Mouse (Mus musculus): ENCODE measurements around the gene Uqcrh. TPM values are rescaled to one million over a fixed set of nuclear protein-coding genes. Genes with fewer than 3 reads are reported as not detected.

Uqcrh gene
- polyA plus RNA-seq (2012; rRNA removed): 362 and 404 TPM in 2 replicates

- peak; percentile 99 for DNase-seq (ENCODE audit: low read depth)
- TF ChIP-seq POLR2A (IDR thresholded peaks at IDR 0.05; ENCODE audit: borderline replicate concordance, extremely low read depth, insufficient read depth, insufficient read length, poor library complexity, severe bottlenecking) (peak; percentile 96), CTCF (IDR thresholded peaks at IDR 0.05; ENCODE audit: borderline replicate concordance, extremely low read depth, insufficient read depth, insufficient read length) (no peak)
Measured at GRCm38 (mm10) chr4:116074861-116075620, at the start of gene Uqcrh, which contains the start of gene Lrrc41. Uqcrh (minus strand) TSS chr4:116075071. Lrrc41 (plus strand) TSS chr4:116075269.

- TF ChIP-seq POLR2A (IDR thresholded peaks at IDR 0.05; ENCODE audit: borderline replicate concordance, extremely low read depth, insufficient read depth, insufficient read length, poor library complexity, severe bottlenecking) (peak; percentile 25; the same call in 1 of the 2 replicates), CTCF (IDR thresholded peaks at IDR 0.05; ENCODE audit: borderline replicate concordance, extremely low read depth, insufficient read depth, insufficient read length) (peak; percentile 56; the same call in 1 of the 2 replicates)
- DNase-seq (ENCODE audit: low read depth): peak; percentile 99
Measured at GRCm38 (mm10) chr4:116123602-116124519, 49.0 kb upstream of the Uqcrh start, which contains the start of the genes Rad54l and Pomgnt1. Rad54l (minus strand) TSS chr4:116123690. Pomgnt1 (plus strand) TSS chr4:116123840.

- no peak for DNase-seq (ENCODE audit: low read depth)
Measured at GRCm38 (mm10) chr4:116122762-116123161, 47.9 kb upstream of the Uqcrh start.

DNA sequence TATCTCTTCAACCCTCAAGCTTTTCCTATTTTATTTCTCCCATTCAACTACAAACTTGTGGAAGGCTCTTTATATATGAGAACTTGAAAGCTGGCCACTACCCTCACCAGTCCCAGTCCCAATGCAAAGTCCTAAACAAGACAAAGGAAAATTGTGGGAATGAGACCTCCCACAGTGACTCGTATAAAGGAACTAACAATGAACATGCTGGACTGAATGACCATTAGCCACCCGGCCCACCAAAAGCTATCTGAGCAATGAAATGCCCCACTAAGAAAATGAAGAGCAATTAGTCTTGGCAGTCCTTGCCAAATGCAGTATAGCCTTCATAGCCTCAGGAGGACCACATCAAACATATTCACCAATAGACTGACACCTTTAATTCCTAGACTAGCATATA is 36.6 kb upstream of the Uqcrh start:
- DNase-seq (ENCODE audit: low read depth): no peak
- TF ChIP-seq CTCF (IDR thresholded peaks at IDR 0.05; ENCODE audit: borderline replicate concordance, extremely low read depth, insufficient read depth, insufficient read length): no peak
- no peak for TF ChIP-seq POLR2A (IDR thresholded peaks at IDR 0.05; ENCODE audit: borderline replicate concordance, extremely low read depth, insufficient read depth, insufficient read length, poor library complexity, severe bottlenecking)

More at GRCm38 (mm10) chr4:116122762-116123161, 47.9 kb upstream of the Uqcrh start:
- TF ChIP-seq CTCF (IDR thresholded peaks at IDR 0.05; ENCODE audit: borderline replicate concordance, extremely low read depth, insufficient read depth, insufficient read length): no peak
- TF ChIP-seq POLR2A (IDR thresholded peaks at IDR 0.05; ENCODE audit: borderline replicate concordance, extremely low read depth, insufficient read depth, insufficient read length, poor library complexity, severe bottlenecking): no peak

DNA sequence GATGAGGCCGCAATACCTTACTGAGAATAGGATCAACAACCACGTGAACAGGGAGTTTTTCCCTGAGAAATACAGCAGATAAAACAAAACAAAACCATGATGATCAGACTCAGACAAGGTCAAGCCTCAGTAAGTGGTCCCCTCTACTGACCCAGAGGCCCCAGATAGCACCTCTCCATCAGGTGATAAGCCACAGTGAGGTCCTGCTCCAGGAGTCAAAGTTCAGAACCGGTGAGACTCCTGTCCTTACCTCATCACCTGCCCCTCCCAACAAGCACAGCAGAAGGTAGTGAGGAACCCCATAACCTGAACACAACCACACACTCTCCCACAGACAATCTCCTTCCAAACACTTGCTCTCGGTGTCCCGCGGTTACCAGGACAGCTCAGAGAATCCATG is 35.8 kb upstream of the Uqcrh start:
- no peak for DNase-seq (ENCODE audit: low read depth)
- no peak for TF ChIP-seq CTCF (IDR thresholded peaks at IDR 0.05; ENCODE audit: borderline replicate concordance, extremely low read depth, insufficient read depth, insufficient read length)
- TF ChIP-seq POLR2A (IDR thresholded peaks at IDR 0.05; ENCODE audit: borderline replicate concordance, extremely low read depth, insufficient read depth, insufficient read length, poor library complexity, severe bottlenecking): no peak

DNA sequence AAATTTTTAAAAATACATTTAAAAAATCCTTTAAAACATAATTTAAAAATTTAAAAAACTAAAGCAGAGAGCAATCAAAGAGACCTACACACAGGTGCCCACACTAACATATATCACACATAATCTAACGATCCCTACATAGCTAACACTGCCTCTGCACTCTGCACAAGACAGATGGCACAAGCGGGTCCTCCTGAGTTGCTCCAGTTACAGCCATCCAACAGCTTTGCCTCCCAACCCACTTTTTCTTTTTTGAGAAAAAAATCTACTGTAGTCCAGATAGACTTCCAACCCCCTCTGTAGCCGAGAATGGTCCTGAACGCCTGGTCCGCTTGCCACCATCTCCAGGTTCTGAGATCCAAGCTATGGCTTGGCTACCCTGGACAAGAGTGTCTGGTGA is 30.4 kb upstream of the Uqcrh start:
- DNase-seq (ENCODE audit: low read depth): no peak
- TF ChIP-seq POLR2A (IDR thresholded peaks at IDR 0.05; ENCODE audit: borderline replicate concordance, extremely low read depth, insufficient read depth, insufficient read length, poor library complexity, severe bottlenecking): no peak
- no peak for TF ChIP-seq CTCF (IDR thresholded peaks at IDR 0.05; ENCODE audit: borderline replicate concordance, extremely low read depth, insufficient read depth, insufficient read length)

DNA sequence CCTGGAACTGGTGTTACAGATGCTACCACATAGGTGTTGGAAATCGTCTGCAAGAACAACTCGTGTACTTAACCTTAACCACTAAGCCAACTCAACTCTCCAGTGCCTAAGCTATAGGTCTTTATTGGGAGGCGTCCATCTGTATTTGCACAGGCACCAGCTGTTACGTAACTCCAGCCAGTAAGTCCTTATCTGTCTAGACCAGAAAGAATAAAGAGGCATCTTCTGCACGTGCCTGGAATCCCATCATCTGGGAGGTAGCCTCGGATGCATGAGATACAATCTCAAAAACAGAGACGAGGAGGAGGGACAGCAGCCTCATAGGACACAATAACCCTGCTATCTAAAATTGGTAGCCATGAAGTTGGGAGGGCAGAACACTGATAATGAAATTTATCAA is 26.1 kb upstream of the Uqcrh start:
- DNase-seq (ENCODE audit: low read depth): no peak
- TF ChIP-seq CTCF (IDR thresholded peaks at IDR 0.05; ENCODE audit: borderline replicate concordance, extremely low read depth, insufficient read depth, insufficient read length) (no peak), POLR2A (IDR thresholded peaks at IDR 0.05; ENCODE audit: borderline replicate concordance, extremely low read depth, insufficient read depth, insufficient read length, poor library complexity, severe bottlenecking) (no peak)

DNA sequence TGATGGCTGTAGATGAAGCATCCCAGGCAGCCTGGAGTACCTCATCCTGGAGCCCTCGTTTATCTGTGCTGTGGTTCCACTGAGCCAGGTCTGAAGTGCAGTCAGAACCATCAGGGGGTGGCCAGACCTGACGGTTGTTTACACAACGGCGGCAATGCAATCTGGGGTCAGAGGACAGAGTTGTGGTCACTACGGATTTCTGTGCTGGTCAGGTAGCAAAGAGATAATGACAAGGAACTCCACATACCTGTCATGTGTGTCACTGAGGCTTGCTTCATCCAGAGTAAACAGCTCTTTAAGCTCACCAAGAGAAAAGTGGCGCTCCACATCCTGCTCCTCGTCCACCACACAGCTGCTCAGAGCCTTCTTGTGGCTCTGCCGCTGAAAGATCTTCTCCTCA is 22.3 kb upstream of the Uqcrh start:
- DNase-seq (ENCODE audit: low read depth): no peak
- TF ChIP-seq CTCF (IDR thresholded peaks at IDR 0.05; ENCODE audit: borderline replicate concordance, extremely low read depth, insufficient read depth, insufficient read length) (no peak), POLR2A (IDR thresholded peaks at IDR 0.05; ENCODE audit: borderline replicate concordance, extremely low read depth, insufficient read depth, insufficient read length, poor library complexity, severe bottlenecking) (no peak)

GRCm38 (mm10) chr4:116096291-116096690 is 21.4 kb upstream of the Uqcrh start:
- no peak for DNase-seq (ENCODE audit: low read depth)
- TF ChIP-seq CTCF (IDR thresholded peaks at IDR 0.05; ENCODE audit: borderline replicate concordance, extremely low read depth, insufficient read depth, insufficient read length): no peak
- TF ChIP-seq POLR2A (IDR thresholded peaks at IDR 0.05; ENCODE audit: borderline replicate concordance, extremely low read depth, insufficient read depth, insufficient read length, poor library complexity, severe bottlenecking): no peak

- TF ChIP-seq POLR2A (IDR thresholded peaks at IDR 0.05; ENCODE audit: borderline replicate concordance, extremely low read depth, insufficient read depth, insufficient read length, poor library complexity, severe bottlenecking): no peak
- no peak for TF ChIP-seq CTCF (IDR thresholded peaks at IDR 0.05; ENCODE audit: borderline replicate concordance, extremely low read depth, insufficient read depth, insufficient read length)
- DNase-seq (ENCODE audit: low read depth): no peak
Measured at GRCm38 (mm10) chr4:116088510-116089249, 13.8 kb upstream of the Uqcrh start.
